Mouse (Mus musculus) ovary, adult 18-20 months (tissue): ENCODE results near the gene Fgf23.

Experiments
- DNase-seq: peaks from one replicate; pipeline ENCODE4 v3.0.0; 2022; ENCODE audit warnings: low spot score, mixed read lengths

The Fgf23 gene

DNA sequence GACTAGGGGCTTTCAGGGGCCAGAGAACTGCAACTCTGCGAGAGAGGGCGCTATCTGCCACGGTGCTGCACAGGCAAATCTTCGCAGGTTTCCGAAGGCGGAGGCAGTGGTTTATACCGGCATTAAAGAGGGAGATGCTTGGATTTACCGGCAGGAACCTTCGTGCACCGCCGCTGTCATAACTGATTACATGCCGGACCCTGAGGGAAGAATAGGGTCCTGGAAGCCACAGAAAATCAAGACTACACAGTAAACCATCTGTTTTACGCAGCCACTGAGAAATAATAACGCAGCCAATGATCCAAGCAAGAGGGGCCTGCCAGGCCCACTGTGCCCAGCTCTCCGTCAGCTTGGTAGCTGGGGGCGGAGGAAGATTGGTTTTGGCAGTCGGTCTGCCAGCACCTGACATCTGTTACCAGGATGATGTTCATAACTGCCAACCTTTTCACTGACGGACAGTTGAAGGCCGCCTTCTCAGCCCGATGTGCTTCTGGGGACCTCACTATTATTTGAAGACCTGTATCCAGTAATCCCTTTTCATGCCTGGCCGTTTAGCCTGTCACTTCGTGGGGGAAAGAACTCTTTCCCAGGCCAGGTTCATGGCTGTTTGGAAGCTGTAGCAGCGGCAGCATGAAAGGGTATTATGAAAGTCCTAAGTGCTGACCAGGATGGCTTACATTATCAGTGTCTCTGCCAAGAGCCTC, 42.2 kb downstream of the Fgf23 start:
- DNase-seq: no peak

DNA sequence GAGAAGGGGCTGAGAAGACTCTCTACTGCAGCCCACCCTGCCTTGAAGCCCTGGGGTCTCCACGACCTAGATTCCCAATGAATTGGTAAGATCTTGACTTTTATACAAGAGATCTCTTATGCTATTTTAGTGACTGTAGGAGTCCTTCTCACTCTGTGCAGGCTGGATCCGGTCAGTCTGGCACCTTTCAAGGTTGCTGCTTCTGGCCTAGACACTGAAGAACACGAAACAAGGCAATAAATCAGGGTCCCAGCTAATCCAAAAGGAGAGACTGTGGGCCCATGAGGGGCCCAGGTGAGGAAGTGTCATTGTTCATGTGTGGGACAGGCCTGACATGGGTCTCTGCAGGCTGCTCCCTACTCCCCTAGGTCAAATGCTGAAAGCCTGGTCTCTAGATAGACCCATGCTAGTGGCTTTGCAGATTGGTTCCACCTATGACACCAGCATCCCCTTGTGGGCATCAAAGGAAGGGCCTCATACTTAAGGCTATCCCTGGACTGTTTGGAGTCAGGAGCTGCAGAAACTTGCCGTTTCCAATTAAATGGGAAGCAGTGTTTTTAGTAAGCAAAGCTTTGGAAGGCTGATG, 49.6 kb downstream of the Fgf23 start:
- DNase-seq: peak; percentile 14

DNA sequence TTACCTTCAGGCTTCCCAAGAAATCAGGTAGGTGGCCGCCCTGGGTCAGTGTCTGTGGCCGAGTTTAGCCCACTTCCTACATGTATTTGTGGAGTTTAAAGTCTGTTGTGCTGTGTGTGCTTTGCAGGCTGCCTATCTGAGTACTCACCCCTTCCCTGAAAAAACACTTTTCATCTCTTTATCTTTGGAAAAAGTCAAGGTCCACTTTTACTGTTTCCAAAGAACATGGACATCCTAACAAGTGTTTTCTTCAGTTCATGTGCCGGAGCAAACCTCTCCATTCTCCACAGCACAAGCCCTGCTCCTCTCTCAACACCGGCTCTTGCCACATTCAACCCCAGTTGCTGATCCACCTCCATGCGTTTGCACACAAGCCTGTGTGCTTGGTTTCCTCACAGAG, 50.3 kb downstream of the Fgf23 start:
- DNase-seq: no peak

DNA sequence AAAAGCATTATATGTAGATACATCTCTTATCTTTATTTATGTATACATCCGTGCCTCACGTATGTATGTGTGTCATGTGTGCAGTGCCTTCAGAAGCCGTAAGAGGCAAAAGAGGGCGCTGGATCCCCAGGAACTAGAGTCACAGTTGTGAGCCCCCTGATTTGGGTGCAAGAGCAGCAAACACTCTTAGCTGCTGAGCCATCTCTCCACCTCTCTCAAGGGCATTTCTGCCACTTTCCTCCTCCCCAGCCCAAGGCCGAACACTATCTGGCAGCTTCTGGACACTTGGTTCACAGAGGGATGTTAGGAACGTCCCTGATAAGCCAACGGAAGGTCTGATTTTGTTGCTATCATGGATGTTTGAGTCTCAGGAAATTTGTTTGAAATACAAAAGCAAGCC, 50.8 kb downstream of the Fgf23 start:
- DNase-seq: peak; percentile 65

DNA sequence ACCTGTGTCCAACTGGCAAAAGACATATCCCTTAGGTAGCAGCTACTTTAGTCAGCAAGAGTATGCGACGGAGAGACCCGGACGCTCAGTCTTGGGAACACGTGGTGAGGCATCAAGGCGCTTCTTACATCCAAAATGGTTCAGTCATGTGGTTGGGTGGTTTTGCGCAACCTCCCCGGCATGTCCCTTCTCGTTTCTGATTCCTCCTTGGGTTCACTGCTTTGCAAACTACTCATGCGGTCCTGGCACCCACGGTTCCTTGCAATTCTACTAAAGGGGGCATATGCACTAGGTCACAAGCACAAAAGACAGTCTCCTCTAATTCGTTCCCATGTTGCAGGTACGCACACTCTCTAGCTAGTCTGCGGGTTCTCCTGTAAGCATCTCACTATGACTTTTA, 57.0 kb downstream of the Fgf23 start:
- no peak for DNase-seq

DNA sequence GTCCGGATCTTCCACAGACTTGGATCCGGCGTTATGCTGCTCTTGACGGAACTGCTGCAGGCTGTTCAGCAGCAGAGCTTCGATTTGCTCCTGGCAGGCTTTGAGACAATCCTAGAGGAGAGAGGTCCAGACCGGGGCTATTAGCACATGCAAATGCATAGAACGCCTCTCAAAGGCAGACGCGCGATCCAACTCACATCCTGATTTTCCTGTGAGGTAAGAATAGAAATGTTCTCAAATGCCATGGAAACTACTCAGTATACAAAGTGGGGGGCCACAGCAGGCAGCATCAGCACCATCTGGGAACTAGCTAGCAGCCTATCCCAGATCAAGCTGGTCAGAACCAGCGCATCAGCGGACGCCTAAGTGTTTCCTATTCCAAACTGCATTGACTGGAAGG, 57.7 kb downstream of the Fgf23 start:
- DNase-seq: no peak
